ENCODE assay signal across 8 mouse cellular contexts in the genomic region with DNA sequence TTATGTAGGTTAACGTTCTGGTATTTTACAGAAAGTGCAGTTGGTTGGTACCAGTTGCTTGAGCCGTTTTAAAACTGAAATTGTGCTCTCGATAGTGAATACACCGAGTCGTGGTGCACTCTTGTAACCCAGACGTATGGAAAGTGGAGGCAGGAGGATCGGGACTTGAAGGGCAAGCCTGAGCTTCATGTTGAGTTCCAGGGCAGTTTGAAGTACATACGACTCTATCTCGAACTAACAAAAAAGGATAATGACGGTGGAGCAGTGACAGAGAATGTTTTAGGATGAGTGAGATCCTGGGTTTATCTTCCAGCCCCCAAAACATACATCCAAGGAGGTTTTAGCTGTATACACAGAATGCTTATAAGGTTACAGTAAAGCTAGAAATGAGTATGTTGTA. TPM values are rescaled to one million over a fixed set of nuclear protein-coding genes. Genes with fewer than 3 reads are reported as not detected.
DNase-seq lines count a peak whose midpoint lies in the region; ATAC-seq and TF ChIP-seq lines count a peak whose summit lies in the region.

No protein-coding gene starts in this region.

- H3K79me2 ChIP-seq in CH12.LX (replicated peaks; ENCODE audit: control insufficient read depth, extremely low read depth, insufficient read depth, poor library complexity, severe bottlenecking): peaks cover 25% of the 10 kb centered on the region

- TF ChIP-seq RAD21 in CH12.LX (IDR thresholded peaks at IDR 0.05; ENCODE audit: low read depth, low read length): no peak

- TF ChIP-seq EP300 in CH12.LX (IDR thresholded peaks at IDR 0.05; ENCODE audit: low read length): no peak

- peaks cover 0 to 2% of the 10 kb centered on the region in 2 experiments for H3K36me3 ChIP-seq in CH12.LX (replicated peaks in 1 of 2; ENCODE audit: control insufficient read depth in 1 of 2, insufficient read depth in 1 of 2, low read length in 1 of 2)
- no peaks in the 10 kb centered on the region for H3K36me3 ChIP-seq in forebrain, embryonic 12.5 days (replicated peaks)
- peaks cover 14% of the 10 kb centered on the region for H3K36me3 ChIP-seq in liver, embryonic 13.5 days

- WGBS in forebrain, embryonic 12.5 days: 18% methylated on average over 10 of the region's 10 CpGs
- 3% methylated on average over 10 of the region's 10 CpGs for WGBS in liver, embryonic 13.5 days (ENCODE audit: insufficient replicate concordance)

- H3K27ac ChIP-seq in CH12.LX (ENCODE audit: insufficient read depth, low read depth): no peak overlapping the region
- H3K27ac ChIP-seq in forebrain, embryonic 12.5 days: no peak overlapping the region
- peak overlapping the region; percentile 99 for H3K27ac ChIP-seq in liver, embryonic 13.5 days

- peak overlapping the region; percentile 89 to 96 (median 92) for H3K4me3 ChIP-seq in CH12.LX (replicated peaks in 1 of 3; ENCODE audit: low read depth in 2 of 3, low read length in 2 of 3, poor library complexity in 1 of 3)
- H3K4me3 ChIP-seq in forebrain, embryonic 12.5 days (replicated peaks): peak overlapping the region; percentile 86
- H3K4me3 ChIP-seq in liver, embryonic 13.5 days (replicated peaks): peak overlapping the region; percentile 82

- in situ Hi-C loops in CH12.LX (cut with MboI; ENCODE audit: low pct_ligation_motif_present, low pct_unique_long_range_greater_than_20kb, low sequenced_read_pairs): no loop called here

- ATAC-seq in forebrain, embryonic 12.5 days (ENCODE audit: low FRiP score): no peak
- ATAC-seq in liver, embryonic 13.5 days (ENCODE audit: low read depth): no peak

- peak overlapping the region; percentile 45 for H3K9ac ChIP-seq in CH12.LX (ENCODE audit: insufficient read depth, low read depth)
- peak overlapping the region; percentile 82 for H3K9ac ChIP-seq in forebrain, embryonic 12.5 days
- peak overlapping the region; percentile 90 for H3K9ac ChIP-seq in liver, embryonic 13.5 days

- no peak for TF ChIP-seq POLR2A in CH12.LX (IDR thresholded peaks at IDR 0.05; ENCODE audit: low read depth, low read length)

- H3K4me1 ChIP-seq in CH12.LX (ENCODE audit: control insufficient read depth in 1 of 2, insufficient read depth in 2 of 2): peaks cover 0 to 12% of the 10 kb centered on the region in 2 experiments; a peak in 2 of 4 replicates
- peaks cover 11% of the 10 kb centered on the region for H3K4me1 ChIP-seq in forebrain, embryonic 12.5 days
- H3K4me1 ChIP-seq in liver, embryonic 13.5 days (replicated peaks): peaks cover 39% of the 10 kb centered on the region

- intact Hi-C loops in heart, postnatal 10 days (cut with DNase I): no loop called here

- no peaks in the 10 kb centered on the region for H3K27me3 ChIP-seq in CH12.LX (replicated peaks)
- H3K27me3 ChIP-seq in forebrain, embryonic 12.5 days: no peaks in the 10 kb centered on the region
- no peaks in the 10 kb centered on the region for H3K27me3 ChIP-seq in liver, embryonic 13.5 days

- peak; percentile 29 for DNase-seq in heart, adult 11 months
- DNase-seq in heart, postnatal 10 days: no peak
- DNase-seq in CH12.LX (ENCODE audit: extremely low read depth): no peak
- no peak for DNase-seq in liver, embryonic 13.5 days
- DNase-seq in thymus, adult 18-20 months: no peak
- DNase-seq in cerebellum, adult 11 months: no peak
- no peak for DNase-seq in right cerebral cortex, adult 2 months (ENCODE audit: low spot score in 2 of 2)

- H3K9me3 ChIP-seq in CH12.LX (replicated peaks; ENCODE audit: low read length): no peaks in the 10 kb centered on the region
- H3K9me3 ChIP-seq in forebrain, embryonic 12.5 days: no peaks in the 10 kb centered on the region
- H3K9me3 ChIP-seq in liver, embryonic 13.5 days (replicated peaks): no peaks in the 10 kb centered on the region

- no peak for TF ChIP-seq CTCF in CH12.LX (conservative IDR thresholded peaks at IDR 0.05 in 1 of 2, IDR thresholded peaks at IDR 0.05 in 1 of 2; ENCODE audit: low read depth in 2 of 2, low read length in 2 of 2)

- H3K4me2 ChIP-seq in CH12.LX (ENCODE audit: insufficient read depth, low read depth, poor library complexity, severe bottlenecking): peak overlapping the region; percentile 92
- H3K4me2 ChIP-seq in forebrain, embryonic 12.5 days: peak overlapping the region; percentile 77
- H3K4me2 ChIP-seq in liver, embryonic 13.5 days: peak overlapping the region; percentile 82

- dilution Hi-C loops in CH12.LX (cut with MboI; ENCODE audit: extremely low pct_ligation_motif_present, extremely low pct_unique_long_range_greater_than_20kb, low sequenced_read_pairs): no loop called here

TF ChIP-seq in CH12.LX, 34 proteins besides CTCF, POLR2A, EP300 and RAD21:
- TF ChIP-seq MEF2A (IDR thresholded peaks at IDR 0.05; ENCODE audit: borderline replicate concordance, low read depth, low read length): no peak
- no peak for TF ChIP-seq TCF12 (IDR thresholded peaks at IDR 0.05; ENCODE audit: low read depth, low read length)
- peak; percentile 38; the same call in 1 of the 2 replicates for TF ChIP-seq CHD1 (IDR thresholded peaks at IDR 0.05; ENCODE audit: low read depth, low read length)
- no peak for TF ChIP-seq TBP (conservative IDR thresholded peaks at IDR 0.05; ENCODE audit: low read depth, low read length)
- no peak for TF ChIP-seq PAX5 (IDR thresholded peaks at IDR 0.05; ENCODE audit: low read length)

RNA-seq across cellular contexts. Expression of a gene that starts 0.9 kb away (rescaled TPM):
- 10 to 100 TPM; 19.9 to 21.9 TPM for total RNA-seq in heart, postnatal 10 days (2021)
- total RNA-seq in CH12.LX (2012; rRNA removed): 13.4 and 15.2 TPM in 2 replicates
- total RNA-seq in CH12.LX (2014; rRNA removed): 11.0 and 11.9 TPM in 2 replicates
- 26.7 and 26.9 TPM in 2 replicates for polyA plus RNA-seq in CH12.LX (2012; ENCODE audit: insufficient read length, low read depth)
- 44.7 and 46.2 TPM in 2 replicates for polyA plus RNA-seq in forebrain, embryonic 12.5 days (2016; fragmentation: Nextera tagmentation; extraction: Ambion mirVana)
- polyA plus RNA-seq in liver, embryonic 13.5 days (2015; fragmentation: Nextera tagmentation; extraction: Ambion mirVana): 104 and 118 TPM in 2 replicates
